Mouse (Mus musculus) ovary, postnatal 36 days (tissue): ENCODE measurements at regions not wholly inside any gene's neighbourhood (a gene's known extent, or its start where the extent isn't known, plus 50 kb on each side); places are given as distances from the start of the nearest gene placed in this dataset.
"Not testable (repeated sequence)": the region's sequence is repeated elsewhere in the genome, so short reads cannot be mapped to it uniquely, and the experiment has no call there.

ENCODE experiments used
- DNase-seq: peaks from one replicate; pipeline ENCODE4 v3.0.0; 2022; ENCODE audit warnings: low spot score, mixed read lengths

DNA sequence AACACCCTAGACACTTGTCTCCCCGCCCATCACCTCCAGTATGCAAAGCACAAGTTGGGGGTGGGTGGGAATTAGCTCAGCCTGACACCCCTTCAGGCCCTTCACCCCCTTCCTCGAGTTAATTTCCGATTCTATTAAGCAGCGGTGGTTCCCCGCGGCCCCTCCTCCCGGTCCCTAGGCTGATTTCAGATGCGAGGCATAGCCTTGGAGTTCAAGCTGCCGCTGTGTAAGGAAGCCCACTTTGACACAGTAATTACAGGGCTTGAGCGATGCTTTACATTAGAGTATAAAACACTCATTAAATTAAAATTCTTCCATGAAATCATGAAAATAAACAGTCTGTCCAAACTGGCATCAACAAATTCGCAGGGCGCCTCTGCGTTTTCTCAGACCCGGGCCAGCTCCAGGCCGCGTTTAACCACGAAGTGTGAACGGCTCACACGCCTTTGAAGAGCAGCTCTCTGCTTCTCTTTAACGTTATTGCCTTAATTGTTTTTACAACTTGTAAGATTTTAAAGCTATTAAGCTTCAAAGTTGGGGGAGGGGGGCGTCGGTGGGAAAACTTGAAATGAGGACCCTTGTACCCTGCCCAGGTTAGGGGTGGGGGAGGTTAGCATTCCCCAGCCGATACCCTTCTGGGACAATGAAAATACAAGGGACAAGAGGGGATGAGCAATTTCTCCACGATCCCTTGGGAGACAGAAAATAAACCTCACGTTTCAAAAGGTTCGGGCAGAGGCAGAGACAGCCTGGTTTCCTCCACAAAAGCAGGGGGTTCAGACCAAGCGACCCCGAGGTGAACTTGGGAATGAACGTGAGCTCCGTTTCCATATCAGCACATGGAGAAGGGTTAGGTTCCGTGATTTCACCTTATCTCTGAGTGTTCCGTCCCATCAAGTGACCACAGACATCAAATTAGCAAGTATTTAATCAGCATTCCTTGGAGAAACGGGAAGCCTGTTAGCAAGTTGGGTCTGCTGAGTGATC, 114.4 kb downstream of the Dicer1 start:
- no peak for DNase-seq

DNA sequence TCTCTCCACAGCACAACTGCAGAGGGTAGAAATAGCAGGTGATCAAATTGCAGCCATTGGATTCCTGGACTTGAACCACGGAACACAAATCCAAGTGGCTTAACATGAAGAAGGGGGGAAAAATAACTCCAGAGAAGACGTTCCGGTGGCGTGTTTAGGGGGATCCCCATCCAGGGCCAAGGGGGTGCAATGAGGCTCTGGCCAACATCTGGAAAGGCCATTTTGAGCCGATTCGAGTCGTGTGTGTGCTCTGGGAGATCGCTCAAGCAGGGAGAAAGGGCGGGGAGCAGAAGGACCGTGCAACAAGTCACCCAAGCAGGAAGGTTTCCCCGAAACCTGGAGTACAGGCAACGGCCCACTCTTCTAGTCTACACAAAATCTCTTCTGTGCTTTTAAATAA, 115.3 kb downstream of the Dicer1 start:
- DNase-seq: no peak

DNA sequence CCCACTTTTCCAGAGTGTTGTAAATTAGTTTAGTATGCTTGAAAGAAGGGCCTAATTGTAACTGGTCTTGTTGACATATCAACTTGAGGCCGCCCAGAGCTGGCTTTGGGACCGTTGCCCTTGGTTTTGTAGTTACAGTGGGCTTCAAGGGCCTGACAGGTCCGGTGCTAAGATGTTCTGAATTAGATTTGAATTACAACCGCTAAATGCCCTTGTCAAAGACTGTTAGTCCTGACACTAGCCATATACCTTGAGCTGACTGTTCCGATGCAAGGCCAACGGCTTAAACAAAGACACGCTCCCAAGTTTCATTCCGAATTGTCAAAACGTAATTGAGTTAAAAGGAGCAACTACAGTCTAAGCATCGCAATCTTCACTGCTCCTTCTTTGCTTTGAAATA, 116.9 kb downstream of the Dicer1 start:
- DNase-seq: no peak

DNA sequence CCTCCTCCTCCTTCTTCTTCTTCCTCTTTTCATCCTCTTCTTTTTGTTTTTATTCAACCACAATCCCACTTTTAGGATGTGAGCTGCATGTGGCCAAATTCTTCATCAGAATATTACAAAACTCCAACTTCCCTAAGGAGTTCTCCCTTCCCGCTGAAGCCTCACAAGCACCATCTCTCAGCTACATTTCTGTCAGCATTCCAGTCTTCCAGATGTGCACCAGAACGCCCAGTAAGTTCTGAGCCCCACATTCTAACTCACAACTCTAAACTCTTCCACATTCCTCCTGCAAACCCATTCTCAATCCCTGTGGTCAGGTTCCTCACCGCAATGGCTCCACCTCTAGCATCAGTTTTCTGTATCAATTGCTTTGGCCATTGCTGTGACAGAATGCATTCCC, 121.2 kb downstream of the Dicer1 start:
- no peak for DNase-seq

DNA sequence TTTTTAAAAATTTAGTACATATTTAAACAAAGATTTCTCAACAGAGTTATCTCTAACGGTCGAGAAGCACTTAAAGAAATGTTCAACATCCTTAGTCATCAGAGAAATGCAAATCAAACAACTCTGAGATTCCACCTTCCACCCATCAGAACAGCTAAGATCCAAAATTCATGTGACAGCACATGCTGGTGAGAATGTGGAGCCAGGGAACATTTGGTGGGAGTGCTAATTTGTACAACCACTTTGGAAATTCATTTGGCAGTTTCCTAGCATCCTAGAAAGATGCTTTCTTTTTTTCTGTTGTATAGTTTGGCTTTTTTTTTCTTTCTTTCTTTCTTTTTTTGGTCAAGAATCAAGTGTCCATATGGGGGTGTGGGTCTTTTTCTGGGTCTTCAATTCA, 122.3 kb downstream of the Dicer1 start:
- no peak for DNase-seq

DNA sequence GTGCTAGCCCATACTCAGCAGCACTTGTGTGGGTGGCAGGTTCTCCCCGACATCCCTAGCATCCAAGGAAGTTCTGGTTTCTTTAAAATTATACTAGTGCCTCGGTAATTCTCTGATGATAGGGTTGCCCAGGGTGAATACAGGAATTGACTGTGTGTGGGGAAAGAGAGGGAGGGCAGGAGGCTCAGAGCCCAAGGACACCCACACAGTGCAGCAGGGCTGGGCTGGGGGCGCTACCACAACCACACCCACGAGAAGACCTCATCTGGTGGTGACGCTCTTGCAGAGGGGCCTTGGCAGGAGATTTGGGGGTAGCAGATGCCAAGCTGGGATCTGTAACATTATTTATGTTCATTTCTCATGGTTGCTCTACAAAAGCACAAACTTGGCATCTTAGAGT, 125.7 kb downstream of the Dicer1 start:
- no peak for DNase-seq

DNA sequence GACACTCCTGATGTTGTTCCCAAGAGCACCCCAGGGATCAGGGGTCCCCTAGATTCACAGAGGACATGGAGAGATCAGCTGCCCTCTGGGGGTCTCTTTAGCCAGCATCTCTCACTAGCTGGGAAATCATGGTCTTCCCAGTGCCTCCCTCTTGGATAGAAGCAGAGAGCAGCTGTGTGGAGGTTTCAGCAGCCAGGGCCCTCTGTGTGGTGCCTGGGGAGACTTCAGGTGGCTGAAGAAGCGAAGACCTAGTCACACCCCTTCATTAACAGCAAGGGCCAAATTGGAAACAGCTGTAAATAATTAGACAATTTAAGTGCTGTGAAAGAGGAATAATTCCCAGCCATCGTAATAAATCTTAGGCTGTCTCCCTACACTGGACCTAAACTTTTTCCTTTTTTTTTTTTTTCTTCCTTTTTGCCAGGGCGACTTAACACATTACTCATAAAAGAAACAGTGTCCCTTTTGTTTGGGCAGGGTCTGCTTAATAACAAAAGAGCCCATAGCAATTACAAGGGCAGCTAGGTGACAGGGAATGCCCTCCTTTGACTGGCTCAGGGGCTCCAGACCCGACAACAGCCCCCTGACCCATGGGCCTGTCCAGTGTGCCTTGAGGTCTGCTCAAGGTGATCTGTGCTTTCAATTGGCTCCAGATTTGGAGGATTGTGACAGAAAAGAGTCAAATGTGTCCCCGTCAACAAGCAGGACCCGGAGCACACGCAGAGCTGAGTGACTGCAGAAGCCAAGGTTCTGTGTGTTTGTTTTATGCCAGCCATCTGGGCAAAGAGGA, 127.7 kb downstream of the Dicer1 start:
- DNase-seq: no peak

DNA sequence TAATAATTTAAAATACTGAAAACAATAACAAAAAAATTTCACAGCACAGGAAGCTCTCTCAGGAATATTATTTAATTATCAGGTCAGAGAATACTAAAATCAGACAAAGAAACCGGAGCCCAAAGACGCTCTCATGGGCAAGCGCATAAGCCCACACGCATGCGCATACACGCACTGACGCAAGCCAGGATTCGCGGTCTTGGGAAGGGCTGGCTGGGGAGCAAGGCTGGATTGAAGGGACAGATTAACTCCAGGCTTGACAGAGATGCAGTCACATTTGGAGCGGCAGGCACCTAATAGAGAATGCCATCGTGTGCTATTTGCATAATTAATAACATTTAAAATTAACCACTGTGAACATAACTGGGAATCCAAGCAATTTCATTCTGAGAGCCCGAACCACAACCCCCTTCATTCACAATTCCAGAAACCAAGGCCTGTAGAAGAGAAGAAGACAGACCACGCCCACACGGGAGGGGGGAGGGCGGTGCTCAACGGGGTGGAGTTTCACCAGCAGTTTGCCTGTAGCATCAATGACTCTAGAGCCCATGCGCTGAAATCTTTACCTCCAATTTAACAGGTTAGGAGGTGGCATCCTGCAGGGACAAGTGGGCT, 134.5 kb downstream of the Dicer1 start:
- peak; percentile 42 for DNase-seq

DNA sequence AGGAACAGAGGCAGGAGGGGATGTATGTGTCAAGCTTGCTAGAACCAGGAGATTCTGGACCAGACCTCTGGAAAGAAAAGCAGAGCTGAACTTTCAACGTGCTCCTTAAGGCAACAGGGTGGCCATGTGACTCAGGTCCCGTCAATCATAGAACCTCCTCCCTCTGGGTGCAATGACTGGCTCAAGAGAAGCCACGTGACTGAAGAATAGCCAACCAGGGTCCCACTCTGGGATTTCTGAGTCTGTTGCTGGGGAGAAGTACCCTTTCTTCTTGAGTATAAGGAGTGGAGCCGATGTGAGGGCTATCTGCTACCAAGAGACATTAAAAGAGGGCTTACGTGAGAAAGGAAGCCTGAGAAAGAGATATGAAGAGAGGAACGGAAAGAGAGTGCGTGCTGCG, 137.5 kb downstream of the Dicer1 start:
- no peak for DNase-seq

DNA sequence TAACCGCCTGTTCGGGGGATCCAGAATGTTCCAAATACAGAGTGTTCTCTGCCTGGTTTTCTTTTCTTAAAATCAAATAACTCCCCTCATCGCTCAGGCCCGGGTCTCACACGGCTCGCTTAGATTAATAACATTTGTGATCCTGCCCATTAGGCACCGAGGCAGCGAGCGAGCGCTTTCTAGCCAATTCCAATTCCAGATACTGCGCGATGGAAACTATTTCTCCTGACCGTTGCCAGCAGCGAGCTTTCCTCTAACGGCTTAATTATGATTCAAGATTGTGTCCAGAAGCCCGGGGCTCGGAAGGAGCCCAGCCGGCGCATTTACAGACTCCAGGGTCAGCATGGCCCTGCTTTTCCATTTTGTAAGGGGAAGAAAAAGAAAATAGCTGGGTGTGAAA, 136.6 kb upstream of the Gsc start:
- no peak for DNase-seq

DNA sequence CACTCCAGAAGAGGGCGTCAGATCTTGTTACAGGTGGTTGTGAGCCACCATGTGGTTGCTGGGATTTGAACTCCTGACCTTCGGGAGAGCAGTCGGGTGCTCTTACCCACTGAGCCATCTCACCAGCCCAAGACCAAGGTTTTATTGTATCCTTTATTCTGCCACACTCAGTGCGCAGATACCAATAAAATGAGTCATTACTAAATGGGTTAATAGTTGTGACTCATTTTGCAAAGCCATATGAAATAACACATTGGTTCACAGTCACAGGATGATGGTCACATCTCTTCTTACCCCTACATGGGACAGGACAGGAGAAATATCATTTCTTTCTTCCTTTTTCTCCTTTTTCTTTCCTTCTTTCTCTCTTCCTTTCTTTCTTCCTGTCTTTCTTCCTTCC, 135.8 kb upstream of the Gsc start:
- DNase-seq: not testable (repeated sequence)

DNA sequence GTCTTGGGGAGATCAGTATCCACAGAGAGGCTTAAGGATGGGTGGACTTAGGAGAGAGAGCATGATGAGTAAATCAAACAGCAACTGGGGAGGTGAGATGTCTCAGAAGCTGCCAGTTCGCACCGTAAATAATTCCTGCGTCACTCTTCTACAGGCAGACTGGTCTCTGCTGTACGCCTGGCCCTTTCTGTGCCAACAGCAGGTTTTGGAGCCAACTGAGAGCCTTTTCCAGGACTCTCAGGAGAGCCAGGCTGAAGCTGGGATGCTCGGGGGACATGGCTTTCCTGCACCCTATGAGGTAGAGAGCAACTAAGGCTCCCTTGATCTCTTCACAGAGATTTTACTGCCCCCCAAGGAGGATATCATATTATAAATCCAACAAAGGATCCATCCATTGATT, 134.3 kb upstream of the Gsc start:
- DNase-seq: no peak

DNA sequence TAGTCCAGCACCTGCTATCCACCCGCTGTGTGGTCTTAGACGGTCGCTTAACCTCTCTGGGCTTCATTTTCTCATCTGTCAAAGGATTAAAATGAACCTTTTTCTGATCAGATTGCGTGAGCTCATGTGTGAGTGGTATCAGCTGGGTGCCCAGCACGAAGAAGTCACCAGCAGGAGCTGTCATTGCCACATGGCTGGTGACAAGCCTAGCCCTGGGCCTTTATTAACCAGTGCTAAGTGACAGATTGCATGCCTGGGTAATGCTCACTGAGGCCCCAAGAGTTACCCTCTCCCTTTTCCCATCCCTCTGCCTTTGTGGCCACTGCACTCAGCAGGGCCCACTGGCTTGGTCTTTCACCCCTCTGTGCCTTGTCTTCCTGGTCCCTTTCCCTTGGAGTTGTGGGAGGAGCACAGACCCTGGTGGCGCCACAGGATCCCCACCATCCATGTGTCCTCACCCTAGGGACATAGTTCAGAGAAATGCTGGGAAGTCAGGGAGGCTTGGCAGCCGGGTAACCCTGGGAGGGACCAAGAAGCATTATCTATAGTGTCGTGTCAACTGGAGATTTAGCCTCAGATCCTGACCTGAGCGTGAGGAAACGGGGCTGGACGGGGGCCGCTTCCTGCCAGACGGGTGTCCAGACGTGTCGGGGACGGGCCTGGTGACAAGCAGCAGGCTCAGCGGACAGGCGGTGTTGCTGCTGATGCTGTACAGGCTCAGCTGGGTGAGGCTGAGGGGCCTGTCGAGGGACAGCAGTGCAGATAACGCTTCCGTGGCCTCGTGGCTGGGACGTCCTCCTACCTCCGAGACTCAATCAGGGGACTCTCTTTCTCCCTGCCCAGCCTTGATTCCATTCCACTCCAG, 132.6 kb upstream of the Gsc start:
- no peak for DNase-seq

DNA sequence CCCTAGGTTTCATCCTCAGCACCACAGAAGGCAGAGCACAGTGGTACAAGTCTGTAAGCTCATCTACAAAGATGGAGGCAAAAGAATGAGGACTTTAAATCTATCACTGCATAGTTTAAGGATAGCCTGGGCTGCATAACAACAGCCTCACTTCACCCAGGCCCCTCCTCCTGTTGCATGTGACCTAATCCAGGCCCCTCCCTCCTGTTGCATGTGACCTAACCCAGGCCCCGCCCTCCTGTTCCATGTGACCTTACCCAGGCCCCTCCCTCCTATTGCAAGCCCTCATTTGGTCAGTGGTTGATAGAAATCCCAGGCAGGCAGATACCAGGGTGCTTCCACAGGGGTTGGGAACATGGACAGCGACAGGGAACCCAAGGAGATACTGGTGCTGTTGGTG, 124.9 kb upstream of the Gsc start:
- no peak for DNase-seq

DNA sequence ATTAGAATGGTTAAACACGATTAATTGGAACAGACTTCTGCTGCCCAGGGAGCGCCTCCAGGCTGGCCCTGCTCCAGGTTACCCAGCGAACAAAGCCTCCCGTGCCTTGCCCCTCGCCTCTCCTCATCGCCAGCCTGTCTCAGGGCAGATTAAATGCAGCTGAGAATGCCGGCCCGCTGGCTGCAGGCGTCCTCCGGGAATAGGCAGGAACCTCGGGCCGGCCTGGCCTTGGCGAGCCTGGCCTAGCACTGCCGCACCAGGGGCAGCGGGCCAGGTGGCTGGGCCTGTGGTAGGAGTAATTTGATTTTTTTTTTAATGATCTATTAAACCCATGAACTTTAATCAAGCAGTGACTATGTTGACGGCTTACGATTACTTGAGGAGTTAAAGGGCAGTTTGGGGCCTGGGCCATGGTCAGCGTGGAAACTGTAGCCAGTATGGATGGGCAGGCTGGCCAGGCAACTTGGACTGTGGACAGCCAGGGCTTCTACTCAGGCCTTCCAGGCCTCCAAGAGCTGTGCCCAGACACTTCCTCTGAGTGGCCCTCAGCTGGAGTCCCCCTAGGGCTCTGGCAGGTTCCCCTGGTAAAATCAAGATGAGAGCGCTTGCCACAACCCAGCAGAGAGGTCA, 120.5 kb upstream of the Gsc start:
- DNase-seq: peak; percentile 67

DNA sequence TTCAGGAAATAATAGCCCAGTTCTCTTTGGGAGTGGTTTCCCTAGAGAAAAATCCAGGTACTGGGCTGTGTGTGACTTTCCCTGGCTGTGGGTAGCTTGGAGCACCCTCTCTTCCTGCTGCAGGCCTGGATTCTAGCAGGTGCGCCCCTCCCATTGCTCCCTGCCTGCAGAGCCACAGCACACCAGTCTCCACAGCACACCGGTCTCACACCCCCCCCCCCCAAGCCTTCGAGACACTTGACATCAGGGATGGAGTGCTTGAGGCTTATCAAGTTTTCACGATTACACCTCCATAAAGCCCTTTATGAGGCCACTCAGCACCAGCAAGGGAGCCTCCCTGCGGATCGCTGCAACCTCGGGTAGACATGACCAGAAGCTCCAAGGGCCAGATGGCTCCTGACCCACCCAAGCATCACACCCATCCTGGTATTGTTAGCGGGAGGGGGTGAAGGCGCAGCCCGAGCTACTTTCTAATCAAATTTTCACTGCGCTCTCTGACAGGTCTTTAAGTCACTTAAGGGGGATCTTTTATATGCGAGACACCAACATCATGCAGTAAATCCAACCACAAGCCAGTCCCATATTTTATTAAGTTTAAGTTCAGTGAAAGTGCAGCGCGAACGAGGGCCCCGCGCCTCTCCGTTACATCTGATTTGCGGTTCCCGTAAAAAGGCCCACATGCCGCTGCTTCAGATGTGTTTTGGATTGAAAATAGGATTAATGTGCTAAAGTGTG, 119.8 kb upstream of the Gsc start:
- no peak for DNase-seq

DNA sequence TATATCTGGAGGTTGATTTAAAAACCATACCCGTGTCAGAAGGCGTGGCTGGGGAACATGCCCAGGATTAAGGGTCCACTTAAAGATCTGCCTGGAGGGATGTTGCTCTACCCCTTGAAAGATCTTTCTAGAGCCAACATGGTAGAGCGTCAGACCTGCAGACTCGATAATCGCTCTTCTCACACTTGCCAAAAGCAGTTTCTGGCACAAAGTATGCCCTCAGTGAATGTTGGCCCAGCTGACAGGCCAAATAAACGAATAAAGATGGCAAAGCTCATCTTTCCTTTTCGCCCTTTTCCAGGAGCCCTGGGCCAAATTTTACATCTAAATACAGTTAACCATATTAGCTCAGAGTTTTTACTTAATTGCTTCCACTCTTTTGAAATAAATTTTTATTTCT, 118.4 kb upstream of the Gsc start:
- DNase-seq: no peak

DNA sequence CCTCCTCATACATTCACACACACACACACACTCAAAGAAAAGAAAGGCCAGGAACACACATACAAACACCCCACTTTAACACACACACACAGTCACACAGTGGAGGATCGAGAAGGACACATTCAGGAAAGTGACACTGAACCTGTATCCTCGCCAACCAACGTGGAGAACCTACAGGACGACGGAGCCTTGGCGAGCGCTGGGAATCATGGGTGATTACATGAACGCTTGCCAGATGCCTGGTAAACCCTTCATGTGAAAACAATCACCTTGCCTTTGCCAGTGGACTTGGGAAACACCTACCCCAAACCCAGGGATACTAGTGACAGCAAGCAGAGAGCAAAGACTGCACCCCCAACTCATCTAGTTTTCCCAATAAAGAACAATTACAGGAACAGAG, 117.2 kb upstream of the Gsc start:
- DNase-seq: no peak

DNA sequence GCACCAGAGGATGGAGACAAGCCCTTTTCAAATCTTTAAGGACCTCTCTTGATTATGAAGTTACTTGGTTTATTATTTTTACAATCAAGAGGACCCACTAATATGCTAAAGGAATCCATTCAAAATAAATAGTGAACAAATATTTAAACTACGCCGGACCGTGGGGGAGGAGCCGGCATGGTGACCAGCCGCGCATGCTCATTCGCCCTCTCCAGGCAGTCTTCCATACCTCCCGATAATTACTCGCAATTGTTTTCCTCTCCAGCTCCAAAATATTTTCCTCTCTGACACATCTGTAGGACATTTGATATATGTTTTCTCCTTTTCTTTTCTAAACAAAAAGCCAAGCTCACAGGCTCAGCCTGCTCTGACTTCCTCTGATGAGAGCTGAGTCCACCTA, 111.3 kb upstream of the Gsc start:
- no peak for DNase-seq

DNA sequence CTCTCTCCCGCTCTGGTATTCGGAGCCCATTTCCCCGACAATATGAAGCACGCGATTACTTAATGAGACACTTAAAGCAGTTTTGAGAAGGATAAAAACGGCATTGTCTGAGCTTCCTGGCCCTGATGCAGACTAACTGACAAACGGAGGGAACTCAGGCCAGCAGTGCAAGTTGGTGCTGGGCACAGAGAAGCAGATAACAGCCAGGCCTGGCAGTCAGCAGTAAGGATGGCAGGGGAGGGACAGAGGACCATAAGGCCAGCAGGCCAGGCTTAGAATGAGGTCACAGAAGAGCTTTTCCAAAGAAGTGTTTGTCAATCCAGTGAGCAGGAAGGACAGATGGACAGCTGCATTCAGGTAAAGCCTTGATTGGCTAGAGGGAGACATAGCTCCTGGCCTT, 107.7 kb upstream of the Gsc start:
- no peak for DNase-seq

DNA sequence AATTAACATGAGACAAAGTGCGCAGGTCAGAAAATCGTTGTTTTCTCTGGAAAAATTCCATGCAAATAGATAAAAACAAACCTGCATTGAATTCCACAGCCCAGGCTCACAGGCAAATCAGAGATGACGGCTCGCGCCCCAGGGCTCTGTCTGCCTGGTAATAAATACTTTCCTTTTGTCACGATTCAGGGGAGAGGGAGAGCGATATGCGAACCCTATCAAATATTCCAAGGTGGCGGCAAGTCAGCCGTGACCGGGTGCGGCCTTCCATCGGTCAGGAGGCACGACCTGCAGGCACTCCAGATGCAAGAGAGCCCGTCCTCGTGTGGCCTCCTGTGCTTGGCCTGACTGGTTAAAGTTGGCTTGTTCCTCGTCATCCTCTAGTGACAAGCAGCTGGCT, 94.5 kb upstream of the Gsc start:
- no peak for DNase-seq
